Mouse (Mus musculus) liver, embryonic 14.5 days (tissue): ENCODE data around the gene Agbl4. TPM values are rescaled to one million over a fixed set of nuclear protein-coding genes. Genes with fewer than 3 reads are reported as not detected.

Source experiments
- ATAC-seq: fragments of 200-750 bp; cut with Nextera tagmentation; 2 replicates; pipeline ENCODE4 v1.8.0; 2017; ENCODE audit warnings: moderate number of reproducible peaks, mild to moderate bottlenecking, moderate library complexity; ENCODE audit not compliant: insufficient read depth
- DNase-seq, 3 experiments: peaks; one replicate each; pipeline ENCODE4 v3.0.0-alpha.2; 2012 to 2013; ENCODE audit warnings: low read depth in 3 of 3, low spot score in 3 of 3
- H3K27ac ChIP-seq: fragments of 300-500 bp; sonication (generic); 2 replicates; pipeline ENCODE4 v1.5.1; 2014; ENCODE audit warnings: moderate library complexity, mild to moderate bottlenecking, control low read depth, inconsistent platforms
- H3K27me3 ChIP-seq: fragments of 300-500 bp; sonication (generic); 2 replicates; pipeline ENCODE4 v1.6.1; 2014; ENCODE audit warnings: mild to moderate bottlenecking, low read length, moderate library complexity; ENCODE audit not compliant: control insufficient read depth, insufficient read depth
- H3K36me3 ChIP-seq: fragments of 300-500 bp; sonication (generic); replicated peaks from 2 replicates; pipeline ENCODE4 v1.6.1; 2014; ENCODE audit warnings: low read depth; ENCODE audit not compliant: control insufficient read depth, insufficient read depth
- H3K4me1 ChIP-seq, 2 experiments: fragments of 200-500 bp in 1 of 2; fragments of 300-500 bp in 1 of 2; sonication (generic) in 1 of 2; replicated peaks; 2 replicates each; pipeline ENCODE4 v1.6.1; 2012 to 2014; ENCODE audit warnings: antibody characterized with exemption in 1 of 2, inconsistent platforms in 1 of 2, low read length in 1 of 2; ENCODE audit not compliant: control insufficient read depth in 2 of 2, insufficient read depth in 2 of 2
- H3K4me2 ChIP-seq: fragments of 300-500 bp; sonication (generic); 2 replicates; pipeline ENCODE4 v1.6.1; 2014; ENCODE audit warnings: low read depth, mild to moderate bottlenecking, control low read depth, moderate library complexity
- H3K4me3 ChIP-seq, 2 experiments: fragments of 200-500 bp in 1 of 2; fragments of 300-500 bp in 1 of 2; sonication (generic) in 1 of 2; 2 replicates each; pipeline ENCODE4 v1.5.1; 2012 to 2014; ENCODE audit warnings: low read depth in 2 of 2, low read length in 2 of 2, mild to moderate bottlenecking in 2 of 2, control low read depth in 1 of 2, inconsistent platforms in 1 of 2, moderate library complexity in 1 of 2; ENCODE audit not compliant: insufficient read depth in 1 of 2
- H3K9ac ChIP-seq: fragments of 300-500 bp; sonication (generic); replicated peaks from 2 replicates; pipeline ENCODE4 v1.6.1; 2014; ENCODE audit warnings: mild to moderate bottlenecking, control low read depth, moderate library complexity
- H3K9me3 ChIP-seq: fragments of 300-500 bp; sonication (generic); 2 replicates; pipeline ENCODE4 v1.6.1; 2016; ENCODE audit warnings: low read length, mixed read lengths; ENCODE audit not compliant: control insufficient read depth
- CTCF ChIP-seq: IDR thresholded peaks from 2 replicates; pipeline ENCODE4 v1.5.1; 2016; ENCODE audit warnings: antibody characterized with exemption, low read depth, control low read depth
- EP300 ChIP-seq: IDR thresholded peaks from 2 replicates; pipeline ENCODE4 v1.6.1; 2016; ENCODE audit warnings: antibody characterized with exemption, low read depth
- WGBS: fragments of 180-500 bp; shearing (Covaris S2); extraction: QIAGEN DNeasy Blood & Tissue Kit; methylation state at CpG from one replicate; pipeline ENCODE4 v1.1.7; 2014; ENCODE audit not compliant: insufficient replicate concordance; 5-methylcytosine and 5-hydroxymethylcytosine counted together
- polyA plus RNA-seq, 2 experiments: library from polyadenylated mRNA; depleted of rRNA in 1 of 2; stranded (reverse) in 1 of 2; unstranded in 1 of 2; fragments of >200 nt; fragmentation: Nextera tagmentation in 1 of 2; extraction: Ambion mirVana in 1 of 2; gene quantifications; 2 replicates each; pipeline versions ENCODE4 v1.2.1 to v1.2.3; 2012 to 2014

The Agbl4 gene
- polyA plus RNA-seq, 2 experiments = not detected

- H3K9me3 ChIP-seq = no peaks in the 10 kb centered on the region
- H3K27ac ChIP-seq = no peak overlapping the region
- no peaks in the 10 kb centered on the region for H3K27me3 ChIP-seq
- H3K4me3 ChIP-seq = no peak overlapping the region
- ATAC-seq (no peak), DNase-seq (no peak)
- no peak overlapping the region for H3K9ac ChIP-seq
- WGBS = 45% methylated on average over 2 of the region's 2 CpGs
- no peaks in the 10 kb centered on the region for H3K36me3 ChIP-seq
- no peak for TF ChIP-seq CTCF
- no peak for TF ChIP-seq EP300
- no peaks in the 10 kb centered on the region for H3K4me1 ChIP-seq
- H3K4me2 ChIP-seq = no peak overlapping the region
These were observed 887.2 kb downstream of the Agbl4 start for GRCm38 (mm10) chr4:111284625-111285024.

GRCm38 (mm10) chr4:111294528-111295241, 897.2 kb downstream of the Agbl4 start:
- no peak for ATAC-seq
- Histone ChIP-seq H3K9ac (no peak overlapping the region), H3K27me3 (no peaks in the 10 kb centered on the region), H3K9me3 (no peaks in the 10 kb centered on the region), H3K27ac (no peak overlapping the region), H3K4me3 (no peak overlapping the region), H3K4me1 (no peaks in the 10 kb centered on the region), H3K4me2 (no peak overlapping the region), H3K36me3 (no peaks in the 10 kb centered on the region)
- WGBS = 37% methylated on average over 3 of the region's 3 CpGs
- TF ChIP-seq EP300 (no peak), CTCF (no peak)
- no peak for DNase-seq

- Histone ChIP-seq H3K9ac (no peak overlapping the region), H3K4me1 (no peaks in the 10 kb centered on the region), H3K27ac (no peak overlapping the region), H3K4me3 (no peak overlapping the region), H3K27me3 (no peaks in the 10 kb centered on the region), H3K9me3 (no peaks in the 10 kb centered on the region), H3K36me3 (no peaks in the 10 kb centered on the region), H3K4me2 (no peak overlapping the region)
- TF ChIP-seq CTCF (no peak), EP300 (no peak)
- WGBS = 42% methylated on average over 1 of the region's 1 CpGs
- ATAC-seq (no peak), DNase-seq (no peak)
These were observed 909.1 kb downstream of the Agbl4 start for GRCm38 (mm10) chr4:111306518-111306917.

GRCm38 (mm10) chr4:111307166-111307565, 909.7 kb downstream of the Agbl4 start:
- no peak for ATAC-seq
- TF ChIP-seq CTCF (no peak), EP300 (no peak)
- H3K9me3 ChIP-seq = no peaks in the 10 kb centered on the region
- DNase-seq = no peak
- no peak overlapping the region for H3K27ac ChIP-seq
- WGBS = 57% methylated on average over 7 of the region's 7 CpGs
- H3K4me1 ChIP-seq = no peaks in the 10 kb centered on the region
- no peak overlapping the region for H3K4me3 ChIP-seq
- H3K4me2 ChIP-seq = no peak overlapping the region
- H3K36me3 ChIP-seq = no peaks in the 10 kb centered on the region
- no peak overlapping the region for H3K9ac ChIP-seq
- H3K27me3 ChIP-seq = no peaks in the 10 kb centered on the region

- Histone ChIP-seq H3K27me3 (no peaks in the 10 kb centered on the region), H3K9me3 (no peaks in the 10 kb centered on the region), H3K36me3 (no peaks in the 10 kb centered on the region), H3K4me2 (no peak overlapping the region), H3K9ac (no peak overlapping the region), H3K4me3 (no peak overlapping the region), H3K27ac (no peak overlapping the region), H3K4me1 (no peaks in the 10 kb centered on the region)
- ATAC-seq (no peak), DNase-seq (no peak)
- 49% methylated on average over 5 of the region's 5 CpGs for WGBS
- TF ChIP-seq CTCF (no peak), EP300 (no peak)
These were observed 910.2 kb downstream of the Agbl4 start for GRCm38 (mm10) chr4:111307633-111308032.
